Mouse (Mus musculus) liver, adult (tissue): Measurements from ENCODE around the gene Prg3.

Experiments
- GATA4 ChIP-seq: IDR thresholded peaks from 2 replicates; pipeline ENCODE4 v1.6.1; 2014; ENCODE audit warnings: mild to moderate bottlenecking, low read length; ENCODE audit not compliant: insufficient replicate concordance

Gene Prg3

GRCm38 (mm10) chr2:84964111-84964801, 23.8 kb upstream of the Prg3 start:
- no peak for TF ChIP-seq GATA4

- no peak for TF ChIP-seq GATA4
Measured at GRCm38 (mm10) chr2:84967318-84967991, 20.6 kb upstream of the Prg3 start.

- TF ChIP-seq GATA4, result no peak
Measured at GRCm38 (mm10) chr2:84975580-84975979, 12.4 kb upstream of the Prg3 start.

- no peak for TF ChIP-seq GATA4
Measured at GRCm38 (mm10) chr2:84980188-84980587, 7.8 kb upstream of the Prg3 start, which contains the start of gene Prg2. Gene Prg2 (plus strand): TSS chr2:84980461.

GRCm38 (mm10) chr2:84996376-84996775, 8.4 kb downstream of the Prg3 start:
- TF ChIP-seq GATA4, result no peak

GRCm38 (mm10) chr2:84999486-85000181, 11.6 kb downstream of the Prg3 start:
- no peak for TF ChIP-seq GATA4

GRCm38 (mm10) chr2:85001497-85001896, 13.5 kb downstream of the Prg3 start:
- TF ChIP-seq GATA4, result no peak

GRCm38 (mm10) chr2:85002575-85002974, 14.6 kb downstream of the Prg3 start:
- no peak for TF ChIP-seq GATA4

GRCm38 (mm10) chr2:85004341-85004740, 16.3 kb downstream of the Prg3 start:
- no peak for TF ChIP-seq GATA4

- no peak for TF ChIP-seq GATA4
Measured at GRCm38 (mm10) chr2:85006600-85006999, 18.6 kb downstream of the Prg3 start.

GRCm38 (mm10) chr2:85007729-85008128, 19.7 kb downstream of the Prg3 start:
- no peak for TF ChIP-seq GATA4

- no peak for TF ChIP-seq GATA4
Measured at GRCm38 (mm10) chr2:85009212-85009611, 21.2 kb downstream of the Prg3 start.

GRCm38 (mm10) chr2:85011906-85012604, 24.0 kb downstream of the Prg3 start:
- no peak for TF ChIP-seq GATA4

- TF ChIP-seq GATA4, result no peak
Measured at GRCm38 (mm10) chr2:85012679-85013078, 24.7 kb downstream of the Prg3 start.

GRCm38 (mm10) chr2:85013826-85014587, 26.0 kb downstream of the Prg3 start:
- TF ChIP-seq GATA4, result no peak

- TF ChIP-seq GATA4, result no peak
Measured at GRCm38 (mm10) chr2:85014588-85014982, 26.6 kb downstream of the Prg3 start.
